Mouse (Mus musculus) thymus, postnatal 4 days (tissue): ENCODE measurements around the gene Engase.

Source experiments
- DNase-seq: peaks from one replicate; pipeline ENCODE4 v3.0.0; 2021

The Engase gene

DNA sequence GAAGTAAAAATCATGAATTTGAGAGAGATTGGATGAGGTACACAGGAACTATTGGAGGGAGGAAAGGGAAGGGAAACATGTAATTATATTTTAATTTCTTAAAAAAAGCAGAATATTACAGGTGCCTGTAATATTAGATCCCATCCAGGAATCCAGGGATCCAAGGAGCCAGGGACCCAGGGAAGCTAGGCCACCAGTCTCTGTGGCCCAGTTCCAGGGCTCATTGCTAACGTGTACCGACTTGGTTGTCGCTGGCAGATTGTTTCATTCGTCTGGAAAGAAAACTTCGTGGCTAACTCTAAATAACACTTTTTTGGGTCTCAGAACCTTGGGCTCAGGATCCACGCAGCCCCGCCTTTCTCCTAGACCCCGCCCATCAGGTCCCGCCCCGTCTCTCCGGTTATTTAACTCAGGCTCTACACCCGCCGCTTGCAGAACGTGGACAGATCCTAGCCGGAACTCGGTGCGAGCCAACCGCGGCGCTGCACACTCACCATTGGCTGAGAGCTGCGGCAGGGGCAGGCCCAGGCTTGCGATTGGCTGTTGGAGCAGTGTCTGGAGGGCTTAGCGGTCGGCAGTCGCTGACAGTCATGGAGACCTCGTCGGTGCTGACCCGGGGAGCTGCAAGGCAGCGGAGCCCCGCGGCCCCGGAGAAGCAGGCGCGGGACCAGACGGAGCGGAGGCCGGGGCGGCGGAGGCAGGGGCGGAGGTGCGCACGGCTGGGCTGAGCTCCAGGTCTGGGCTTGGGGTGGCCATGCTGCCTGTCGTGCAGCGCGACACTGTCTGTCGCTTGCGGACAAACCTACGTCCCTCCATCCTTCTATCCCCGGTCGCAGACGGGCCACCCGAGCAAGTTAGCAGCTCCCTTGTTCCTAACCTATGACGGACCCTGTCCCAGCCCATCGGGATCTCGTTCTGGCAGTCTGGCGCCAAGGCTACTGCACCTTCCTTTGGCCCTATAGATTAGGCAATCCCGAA lies at the start of gene Engase:
TSS of gene Engase (plus strand) at position 434 of the 978 bp plus-strand sequence.
- peak; percentile 94 for DNase-seq

DNA sequence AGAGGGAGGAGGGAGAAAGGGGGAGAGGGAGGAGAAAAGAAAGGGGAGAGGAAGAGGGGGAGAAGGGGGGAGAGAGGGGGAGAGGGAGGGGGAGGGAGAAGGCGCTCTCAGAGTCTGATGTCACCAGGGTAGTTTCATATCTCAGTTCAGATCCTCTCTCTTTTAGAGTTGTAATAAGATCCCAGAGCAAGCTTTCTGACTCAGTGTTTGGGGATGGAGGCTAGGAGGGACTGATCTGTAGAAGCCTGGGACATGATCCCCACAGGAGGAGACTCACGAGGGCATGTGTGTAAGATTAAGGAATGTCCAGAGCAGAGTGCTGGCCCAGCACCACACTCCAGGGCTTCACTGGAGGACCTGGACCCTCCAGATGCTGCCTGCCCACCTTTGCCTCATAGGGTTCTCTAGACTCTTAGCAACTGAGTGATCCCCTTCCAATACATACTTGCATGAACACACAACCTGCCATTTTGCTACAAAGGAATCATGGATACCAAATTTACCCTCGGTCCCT lies 49.3 kb upstream of the Engase start:
- DNase-seq = no peak

DNA sequence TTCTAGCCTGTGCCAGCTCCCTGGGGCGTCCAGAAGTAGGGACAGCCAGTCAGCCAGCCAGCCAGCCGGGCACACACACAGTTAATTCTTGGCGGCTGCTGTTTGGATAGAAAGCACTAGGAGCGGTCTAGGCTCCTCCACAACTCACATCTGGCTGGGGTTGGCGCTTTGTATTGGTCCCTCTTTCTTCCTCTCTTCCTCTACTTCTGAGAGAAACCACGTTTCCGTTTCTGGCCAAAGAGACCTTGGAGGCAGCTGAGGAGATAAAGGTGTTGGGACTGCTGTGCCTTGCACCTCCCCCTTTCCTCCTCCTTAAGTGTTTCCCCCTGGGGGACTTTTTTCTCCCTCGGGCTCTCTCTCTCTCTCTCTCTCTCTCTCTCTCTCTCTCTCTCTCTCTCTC lies 48.6 kb upstream of the Engase start, which contains the start of gene C1qtnf1:
TSS of gene C1qtnf1 (plus strand) at position 218 of the 400 bp plus-strand sequence.
- DNase-seq = peak; percentile 44

DNA sequence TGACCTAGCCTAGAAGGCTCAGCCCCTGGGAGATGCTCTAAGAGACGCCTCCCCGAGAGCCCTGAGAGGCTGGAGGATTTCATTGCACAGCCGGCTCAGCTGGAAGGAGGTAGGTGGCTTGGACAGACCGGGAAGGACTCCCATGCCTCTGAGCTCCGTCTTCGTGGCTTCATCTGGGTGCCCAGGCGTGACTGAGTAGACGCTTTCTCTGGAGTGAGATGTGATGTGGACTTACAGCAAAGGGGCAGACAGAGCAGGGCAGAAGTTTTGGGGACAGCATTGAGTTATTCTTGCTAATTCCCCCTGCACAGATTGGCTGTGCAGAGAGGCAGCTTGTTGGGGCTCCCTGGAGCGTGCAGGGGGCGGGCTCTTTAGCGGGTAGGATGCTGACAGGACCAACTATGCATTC lies 48.2 kb upstream of the Engase start:
- DNase-seq = peak; percentile 53

DNA sequence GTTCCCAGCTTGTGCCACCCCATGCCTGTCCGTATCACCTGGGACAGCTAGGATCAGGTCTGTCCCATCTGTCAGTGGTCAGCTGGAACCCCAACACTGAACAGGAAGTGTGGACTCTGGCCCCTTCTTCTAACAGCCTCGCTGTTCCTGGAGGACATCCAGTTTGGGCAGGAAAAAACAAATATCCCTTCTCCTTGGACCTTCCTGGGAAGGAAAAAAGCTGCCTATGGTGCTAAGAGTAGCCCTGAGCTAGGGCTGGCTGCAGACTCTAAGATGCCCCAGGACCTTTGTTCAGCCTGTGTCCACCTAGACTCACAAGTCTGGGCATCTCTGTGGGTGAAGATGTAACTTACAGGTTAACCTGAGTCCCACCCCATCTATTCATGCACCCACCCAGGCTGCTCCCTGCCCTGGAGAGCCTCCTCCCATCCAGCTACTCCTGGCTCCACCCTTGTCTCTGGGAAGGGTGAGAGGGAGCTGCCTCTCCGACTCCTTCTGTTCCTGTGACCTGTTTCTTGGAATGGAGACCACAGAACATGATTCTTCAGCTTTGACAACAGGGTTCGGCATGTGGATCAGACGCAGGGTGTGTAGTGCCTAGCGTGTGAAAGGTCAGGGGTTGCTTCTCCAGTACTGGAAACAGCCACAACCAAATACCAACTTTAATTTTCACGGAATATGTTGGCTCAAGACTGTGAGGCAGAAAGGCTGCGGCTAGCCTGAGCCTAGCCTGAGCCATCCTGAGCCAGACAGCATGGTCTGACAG lies 47.5 kb upstream of the Engase start:
- DNase-seq = no peak

DNA sequence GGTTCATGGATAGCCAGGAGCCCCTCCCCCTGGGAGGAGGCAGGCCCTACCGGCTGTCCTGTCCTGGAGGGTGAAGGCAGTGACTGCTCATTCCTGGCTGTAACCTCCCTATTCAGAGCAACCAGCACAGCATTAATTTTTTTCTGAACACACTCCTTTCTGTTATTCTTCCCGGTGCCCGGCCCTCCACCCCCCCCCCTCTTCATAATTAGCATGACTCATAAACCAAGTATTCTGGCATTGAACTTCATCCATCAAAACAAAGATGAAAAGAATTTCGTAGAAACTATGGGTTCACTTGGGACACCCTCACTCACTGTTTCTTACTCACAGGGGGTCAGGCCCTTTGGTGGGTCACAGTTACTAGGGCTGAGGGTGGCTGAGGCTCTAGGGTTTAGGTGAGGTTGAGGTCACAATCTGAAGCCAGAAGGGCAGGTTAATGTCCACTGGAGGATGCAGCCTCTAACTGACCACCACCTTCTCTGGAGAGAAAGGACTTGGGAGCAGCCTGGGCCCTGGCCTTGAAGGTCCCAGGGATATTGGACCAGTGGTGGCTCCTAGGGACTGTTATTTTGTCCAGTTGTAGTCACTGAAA lies 46.2 kb upstream of the Engase start:
- no peak for DNase-seq

DNA sequence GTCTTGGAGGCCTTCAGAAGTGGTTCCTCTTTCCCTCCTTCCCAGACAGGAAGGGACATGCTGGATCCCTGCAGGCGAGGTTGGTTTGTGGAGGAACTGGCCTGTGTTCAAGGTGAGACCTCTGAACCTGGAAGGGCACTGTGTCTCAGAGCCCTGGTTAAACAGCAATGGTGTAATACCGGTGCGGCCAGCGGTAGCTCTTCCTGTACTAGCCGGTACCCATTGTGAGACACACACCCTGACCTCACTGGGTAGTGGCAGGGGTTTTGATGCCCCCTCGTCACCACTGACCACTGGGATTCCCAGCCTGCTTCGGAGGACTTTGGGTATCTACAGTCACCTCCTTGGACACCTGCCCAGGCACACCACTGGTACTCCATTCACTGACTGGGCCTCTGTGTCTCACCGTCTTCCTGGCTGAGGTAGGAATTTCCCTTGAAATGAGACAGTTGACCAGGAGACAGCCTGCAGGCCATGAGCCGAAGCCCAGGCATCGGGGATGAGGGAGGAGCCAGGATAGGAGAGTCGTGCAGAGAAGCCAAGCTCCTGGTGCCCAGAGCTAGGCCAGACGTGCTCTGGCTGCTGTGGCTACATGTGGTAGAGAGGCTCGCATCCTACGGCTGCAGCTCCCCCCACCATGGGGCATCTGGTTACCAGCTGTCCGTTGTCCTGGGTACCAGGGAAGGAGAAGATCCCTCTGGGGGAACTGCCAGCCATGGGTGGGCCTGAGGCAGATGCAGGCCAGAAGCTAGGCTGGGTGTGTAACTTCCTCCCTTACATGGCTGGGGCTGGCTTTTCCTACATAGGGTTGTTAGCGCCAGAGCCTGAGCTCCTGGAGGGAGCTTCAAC lies 45.3 kb upstream of the Engase start:
- DNase-seq = no peak

DNA sequence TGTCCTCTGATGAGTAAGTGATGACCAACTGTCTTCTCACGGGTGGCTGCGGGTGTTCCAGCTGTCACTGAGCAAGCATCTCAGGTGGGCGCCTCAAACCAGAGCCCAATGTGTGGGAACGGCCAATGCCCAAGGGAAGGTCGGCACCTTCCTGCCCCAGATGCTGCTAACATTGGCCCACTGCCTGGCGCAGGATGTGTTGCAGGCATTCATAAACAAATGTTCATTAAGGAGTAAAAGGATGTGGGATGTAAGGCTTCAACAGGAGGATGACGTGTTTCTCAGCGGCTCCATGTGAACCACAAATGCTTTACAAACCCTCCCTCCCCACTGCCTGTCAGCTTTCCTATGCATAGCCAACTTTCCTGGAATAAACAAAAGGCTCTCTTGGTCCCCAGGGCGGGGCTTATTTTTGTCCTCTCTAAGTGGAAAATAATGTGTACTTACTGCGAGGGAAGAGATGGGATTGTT lies 43.2 kb upstream of the Engase start:
- DNase-seq = no peak

DNA sequence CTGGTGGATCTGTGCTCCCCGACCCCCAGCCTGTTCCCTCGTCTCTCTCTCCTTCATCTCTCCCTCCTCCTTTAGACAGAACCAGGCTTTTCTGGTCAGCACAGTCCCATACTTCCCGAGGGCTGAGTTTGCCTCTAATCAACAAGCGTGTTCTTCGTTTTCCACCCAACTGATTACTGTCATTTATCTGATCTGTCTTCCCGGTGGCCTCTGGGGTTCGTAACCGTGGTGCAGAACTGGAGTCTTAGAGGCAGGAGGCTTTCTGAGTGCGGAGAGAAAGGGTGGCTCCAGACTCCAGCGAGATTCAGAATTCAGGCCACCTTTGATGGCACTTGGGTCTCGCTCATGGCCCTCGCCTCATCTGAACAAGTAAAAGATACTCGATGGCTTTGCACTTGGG lies 42.5 kb upstream of the Engase start:
- no peak for DNase-seq

DNA sequence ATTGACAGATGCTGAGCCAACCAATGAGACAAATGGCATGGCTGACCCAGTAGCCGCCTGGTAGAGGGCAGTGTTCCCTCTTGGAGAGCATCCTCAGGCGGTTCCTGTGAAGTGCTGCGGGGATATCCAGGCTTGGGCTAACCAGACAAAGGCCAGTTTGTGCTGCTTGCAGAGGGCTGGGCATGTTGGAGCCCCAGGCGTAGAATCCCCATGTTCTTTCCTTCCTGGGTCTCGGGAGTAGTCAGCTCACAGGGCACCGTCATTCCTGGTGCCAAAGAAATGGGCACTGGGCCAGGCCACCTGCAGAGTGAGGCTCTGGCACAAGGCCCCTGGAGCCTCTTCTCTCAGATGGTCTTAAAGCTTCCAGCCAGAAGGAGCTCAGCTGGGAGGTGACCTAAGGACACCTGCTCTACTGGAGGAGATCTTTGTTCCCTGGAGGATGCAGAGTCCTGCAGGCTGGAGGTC lies 40.1 kb upstream of the Engase start:
- no peak for DNase-seq

DNA sequence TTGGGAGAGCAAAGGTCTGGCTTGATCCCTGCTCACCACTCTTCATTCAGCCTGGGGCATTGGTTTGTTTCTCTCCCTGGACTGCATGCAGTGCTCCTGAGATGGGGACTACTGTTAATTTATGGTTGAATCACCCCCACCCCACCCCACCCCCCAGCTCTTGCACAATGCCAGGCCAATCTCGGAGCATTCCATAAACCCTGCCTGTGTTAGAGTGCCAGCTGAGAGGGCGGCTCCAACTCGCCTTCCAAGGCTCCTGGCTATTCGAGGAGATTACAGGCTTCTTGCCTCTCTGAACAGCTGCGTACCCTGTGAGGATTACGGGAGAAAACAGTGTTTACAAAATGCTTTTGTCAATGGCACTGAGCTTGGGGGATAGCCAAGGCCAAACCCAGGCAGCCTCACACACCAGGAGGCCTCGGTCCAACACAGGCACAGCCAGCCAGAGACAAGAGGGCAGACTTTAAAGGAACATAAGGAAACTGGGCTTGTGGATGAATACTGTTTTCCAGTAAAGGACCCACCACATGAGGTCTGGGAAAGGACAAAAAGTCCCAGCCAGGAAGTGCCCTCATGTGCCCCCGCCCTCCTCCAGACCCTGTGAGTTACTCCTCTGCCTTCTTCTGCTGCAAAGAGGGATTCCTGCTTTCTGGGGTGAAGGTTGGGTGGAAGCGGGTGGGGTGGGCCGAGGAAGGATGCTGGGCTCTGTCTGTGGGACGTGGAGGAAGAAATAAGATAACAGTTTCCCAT lies 37.8 kb upstream of the Engase start:
- no peak for DNase-seq

DNA sequence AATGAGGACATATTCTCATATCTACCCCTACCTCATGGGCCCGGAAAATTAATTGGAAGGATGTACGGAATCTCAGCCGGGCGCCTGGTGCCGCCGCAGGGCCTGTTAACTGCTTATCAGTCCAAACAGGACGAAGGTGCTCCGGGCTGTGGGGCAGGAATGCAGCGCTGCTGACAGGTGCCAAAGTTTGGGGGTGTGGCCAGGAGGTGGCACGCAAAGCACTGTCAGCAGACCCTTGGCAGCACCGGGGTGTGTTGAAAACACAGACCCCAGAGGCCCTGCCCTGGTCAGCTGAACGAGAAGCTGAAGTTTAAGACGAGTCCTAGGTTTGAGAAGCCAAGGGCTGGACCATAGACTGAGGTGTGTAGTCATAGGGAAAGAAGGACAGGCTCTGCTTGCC lies 33.9 kb upstream of the Engase start:
- DNase-seq = no peak

DNA sequence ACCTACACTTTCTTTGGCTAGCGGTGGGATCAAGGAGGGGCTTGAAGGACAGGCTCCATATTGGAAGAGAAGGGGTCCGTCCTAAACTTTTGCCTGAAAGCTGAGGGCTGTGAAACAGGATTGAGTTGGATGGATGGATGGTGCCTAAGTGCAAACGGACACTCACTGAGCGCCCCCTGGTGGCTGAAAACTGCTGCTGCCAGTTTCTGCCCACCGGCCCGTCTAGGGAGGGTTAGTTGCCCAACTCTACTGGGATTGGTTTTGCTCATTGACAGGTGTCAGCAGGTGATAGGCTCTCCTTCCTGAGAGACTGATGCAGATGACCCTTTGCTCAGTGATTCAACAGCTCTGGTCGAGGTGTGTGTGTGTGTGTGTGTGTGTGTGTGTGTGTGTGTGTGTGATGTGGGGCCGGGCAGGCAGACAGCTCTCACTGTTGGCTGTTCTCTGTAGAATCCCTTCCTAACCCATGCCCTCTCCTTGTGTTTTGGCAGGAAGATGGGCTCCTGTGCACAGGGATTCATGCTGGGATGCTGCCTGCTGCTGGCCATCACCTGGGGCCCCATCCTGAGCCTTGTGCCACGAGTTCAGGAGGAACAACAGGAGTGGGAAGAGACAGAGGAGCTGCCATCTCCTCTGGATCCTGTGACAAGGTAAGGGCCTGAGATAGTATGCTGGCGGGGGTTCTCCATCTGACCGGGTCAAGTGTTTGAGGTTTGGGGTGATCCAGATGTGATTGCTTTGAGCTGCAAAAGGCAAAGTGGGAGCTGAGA lies 33.2 kb upstream of the Engase start:
- DNase-seq = peak; percentile 90

DNA sequence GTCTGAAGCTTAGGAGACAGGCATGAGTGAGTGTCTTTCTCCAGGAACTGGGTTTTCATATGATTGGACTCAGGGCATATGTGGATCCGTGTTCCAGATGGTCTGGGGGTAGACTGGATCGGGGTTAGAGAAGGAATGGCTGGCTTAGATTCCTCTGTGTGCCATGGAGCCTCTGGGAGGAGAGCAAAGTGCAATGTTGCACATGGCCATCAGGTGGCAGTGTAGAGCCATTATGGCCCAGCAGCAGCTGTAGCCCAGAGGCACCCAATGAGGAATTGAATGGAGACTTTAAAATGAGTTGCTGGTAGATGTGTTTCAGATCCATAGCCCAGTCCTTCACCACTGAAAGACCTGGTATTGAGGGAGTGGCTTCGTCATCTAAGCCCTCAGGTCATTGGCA lies 30.8 kb upstream of the Engase start:
- DNase-seq = peak; percentile 84

DNA sequence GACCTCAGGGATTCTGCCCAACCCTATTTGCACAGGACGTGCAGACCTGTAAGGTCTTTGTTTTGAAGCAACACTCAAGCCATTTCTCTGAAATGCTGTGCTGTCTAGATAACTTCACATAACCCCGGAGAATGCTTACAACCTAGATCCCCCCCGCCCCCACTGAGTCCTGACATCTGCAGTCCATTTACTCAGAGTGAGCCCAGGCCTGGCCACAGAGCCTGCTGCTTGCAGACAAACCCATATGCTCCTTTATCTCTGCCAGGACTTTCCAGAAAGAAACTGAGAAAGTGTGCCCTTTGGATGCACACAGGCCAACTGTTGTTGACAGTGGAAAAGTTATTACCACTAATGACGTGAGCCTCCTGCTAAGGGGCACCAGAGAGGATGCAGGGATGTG lies 29.3 kb upstream of the Engase start:
- no peak for DNase-seq

DNA sequence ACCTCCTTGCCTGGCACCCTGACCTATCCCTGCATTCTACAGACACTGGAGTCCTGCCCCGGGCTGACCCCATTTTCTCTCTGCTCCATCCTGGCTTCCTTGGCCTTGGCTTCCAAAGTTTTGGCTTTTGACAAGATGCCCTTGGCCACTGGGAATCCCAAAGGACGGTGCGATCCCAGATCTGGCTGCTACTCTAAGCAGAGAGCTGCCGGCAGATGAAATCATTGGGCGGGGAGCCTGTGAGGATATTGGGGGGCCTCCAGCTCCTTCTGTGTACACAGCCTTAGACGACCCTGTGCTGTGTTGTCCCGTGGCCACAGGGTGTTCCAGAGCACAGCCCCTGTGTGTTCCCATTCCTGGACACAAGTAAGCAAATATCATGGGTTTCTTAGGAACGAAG lies 28.2 kb upstream of the Engase start:
- DNase-seq = no peak

DNA sequence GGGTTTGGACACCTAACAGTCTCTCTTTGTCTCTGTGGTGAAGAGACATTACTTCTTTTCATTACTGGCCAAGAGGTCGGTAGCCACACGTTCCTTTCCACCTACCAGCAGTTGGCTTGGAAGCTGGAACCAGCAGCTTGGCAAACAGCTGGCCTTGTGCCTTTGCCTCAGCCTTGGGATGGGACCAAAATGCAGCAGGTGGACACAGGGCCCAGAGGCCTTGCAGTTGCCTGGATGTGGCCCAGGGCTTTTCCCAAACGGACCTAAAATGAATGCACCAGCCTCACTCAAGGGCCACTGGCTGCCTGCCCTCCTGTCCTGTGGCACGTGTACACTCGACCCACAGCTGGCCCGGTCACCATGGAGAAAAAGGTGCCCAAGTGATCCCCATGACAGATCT lies 25.4 kb upstream of the Engase start:
- no peak for DNase-seq

DNA sequence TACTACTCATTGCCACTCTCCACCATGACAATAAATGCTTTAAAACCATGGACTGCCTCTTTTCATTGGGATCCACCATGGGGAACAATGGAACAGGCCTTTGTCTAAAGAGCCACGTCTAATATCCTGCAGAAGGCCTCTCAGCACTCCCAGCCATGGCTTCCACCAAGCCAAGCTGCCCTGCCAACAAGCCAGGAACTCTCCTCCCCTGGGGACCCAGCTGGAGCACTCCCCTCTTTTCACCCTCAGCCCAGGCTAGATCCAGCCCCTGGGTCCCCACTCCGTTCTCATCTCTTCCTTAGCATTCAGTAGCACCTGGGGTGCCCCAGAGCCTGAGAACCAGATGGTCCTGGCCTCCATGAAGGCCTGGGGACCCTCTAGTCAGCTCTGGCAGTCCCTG lies 23.7 kb upstream of the Engase start:
- no peak for DNase-seq

DNA sequence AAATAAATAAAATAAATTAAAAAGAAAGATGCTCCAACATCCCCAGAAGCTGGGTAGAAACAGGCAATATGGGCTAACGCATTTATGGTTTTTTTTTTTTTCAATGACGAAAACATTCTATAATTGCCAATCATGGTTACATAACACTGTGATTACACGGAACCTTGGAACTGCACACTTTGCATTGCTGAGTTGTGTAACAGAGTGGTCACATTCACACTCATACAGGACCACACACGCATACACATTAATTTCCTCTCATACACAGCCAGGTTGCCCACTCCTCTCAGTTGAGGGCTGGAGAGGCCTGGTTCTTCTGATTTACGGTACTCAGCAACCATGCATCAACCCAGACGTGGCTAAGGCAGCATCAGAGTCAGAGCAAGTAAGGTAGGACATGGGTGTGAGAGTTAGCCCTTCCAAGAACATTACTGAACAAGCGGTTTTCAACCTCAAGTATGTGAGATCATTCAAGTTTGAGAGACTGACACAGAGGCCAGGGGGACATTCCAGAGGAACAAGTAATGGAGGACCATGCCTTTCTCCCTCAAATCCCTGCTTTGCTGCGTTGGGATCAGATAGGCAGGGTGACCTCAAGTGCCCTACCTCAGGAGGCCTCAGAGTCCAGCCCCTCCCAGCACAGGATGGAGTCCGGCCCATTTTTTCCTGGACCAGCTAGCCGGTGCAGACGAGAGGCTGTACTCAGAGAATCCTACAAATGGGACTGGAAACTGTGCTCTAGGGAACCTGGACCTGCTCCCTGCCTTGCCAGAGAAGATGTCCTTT lies 22.6 kb upstream of the Engase start:
- no peak for DNase-seq

DNA sequence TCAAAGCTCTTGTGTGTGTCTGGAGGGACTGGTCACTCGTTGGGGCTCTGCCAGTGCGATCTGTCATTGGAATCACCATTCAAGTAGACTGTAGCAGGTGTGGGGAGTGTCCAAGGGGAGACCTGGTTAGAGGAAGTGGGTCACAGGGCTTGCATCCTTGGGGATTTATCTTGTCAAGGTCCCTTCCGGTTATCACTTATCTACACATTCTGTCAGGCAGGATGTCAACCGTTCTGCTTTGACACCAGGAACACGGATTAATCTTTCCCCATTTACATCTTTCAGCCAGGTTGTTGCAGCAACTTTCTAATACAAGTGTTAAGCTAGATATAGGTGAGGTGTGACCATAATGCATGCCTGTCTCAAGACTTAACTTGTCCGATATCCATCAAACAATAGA lies 20.8 kb upstream of the Engase start:
- no peak for DNase-seq
